In the genomic region with DNA sequence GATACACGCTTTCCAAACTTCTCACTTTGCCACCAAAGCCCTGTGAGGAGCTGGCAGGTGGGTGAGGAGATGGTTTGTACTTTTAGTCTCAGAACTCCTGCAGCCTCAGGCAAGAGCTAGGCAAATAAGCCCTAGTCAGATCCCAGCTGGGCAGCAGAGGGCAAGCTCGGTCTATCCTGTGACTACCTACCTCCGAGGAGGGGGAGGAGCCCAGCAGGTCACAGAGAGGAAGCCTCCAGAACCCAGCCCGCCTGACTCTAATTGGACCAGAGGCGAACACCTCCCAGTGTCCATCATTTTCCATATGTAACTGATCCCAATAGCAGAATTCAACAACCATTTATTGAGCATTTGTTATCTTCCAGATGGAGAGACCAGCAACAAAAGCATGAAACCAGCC, we compare ENCODE assay signal across 12 mouse cellular contexts.
DNase-seq lines count a peak whose midpoint lies in the region; ATAC-seq and TF ChIP-seq lines count a peak whose summit lies in the region.
"Had no signal": no experiment of that assay in that cellular context is flagged by ENCODE, and none has a peak within 500 bp of the region (broad histone marks: within the 10 kb centered on the region; RNA-seq: fewer than 3 reads in every experiment).

No protein-coding gene starts in this region.

- no peaks in the 10 kb centered on the region for H3K9me3 ChIP-seq in hindbrain, postnatal 0 days (ENCODE audit: low read length)
- no peaks in the 10 kb centered on the region for H3K9me3 ChIP-seq in hindbrain, embryonic 16.5 days (ENCODE audit: control insufficient read depth, low read length)
- H3K9me3 ChIP-seq in CH12.LX (replicated peaks; ENCODE audit: low read length), result no peaks in the 10 kb centered on the region
- H3K9me3 ChIP-seq: heart, embryonic 13.5 days had no signal

- WGBS in hindbrain, postnatal 0 days, result 29% methylated on average over 5 of the region's 5 CpGs
- 28% methylated on average over 5 of the region's 5 CpGs for WGBS in hindbrain, embryonic 16.5 days
- WGBS in cerebellum, adult 2 months, result 53% methylated on average over 5 of the region's 5 CpGs

- H3K4me3 ChIP-seq in hindbrain, postnatal 0 days (ENCODE audit: low read length), result no peak overlapping the region
- H3K4me3 ChIP-seq in hindbrain, embryonic 16.5 days (ENCODE audit: low read length), result no peak overlapping the region
- H3K4me3 ChIP-seq in CH12.LX (replicated peaks in 1 of 3; ENCODE audit: low read depth in 2 of 3, low read length in 2 of 3, poor library complexity in 1 of 3), result no peak overlapping the region
- H3K4me3 ChIP-seq in cerebellum, adult 2 months (replicated peaks; ENCODE audit: insufficient read depth, low read depth, low read length), result no peak overlapping the region
- H3K4me3 ChIP-seq: heart, embryonic 13.5 days; myocyte had no signal

- H3K79me2 ChIP-seq in CH12.LX (replicated peaks; ENCODE audit: control insufficient read depth, extremely low read depth, insufficient read depth, poor library complexity, severe bottlenecking), result no peaks in the 10 kb centered on the region

- TF ChIP-seq RAD21 in CH12.LX (IDR thresholded peaks at IDR 0.05; ENCODE audit: low read depth, low read length), result peak; percentile 49

- H3K9ac ChIP-seq in hindbrain, postnatal 0 days (replicated peaks; ENCODE audit: low read length), result no peak overlapping the region
- H3K9ac ChIP-seq in hindbrain, embryonic 16.5 days (ENCODE audit: low read depth, low read length), result no peak overlapping the region
- no peak overlapping the region for H3K9ac ChIP-seq in CH12.LX (ENCODE audit: insufficient read depth, low read depth)
- H3K9ac ChIP-seq: heart, embryonic 13.5 days; liver, postnatal 0 days had no signal

- no peak for ATAC-seq in hindbrain, postnatal 0 days
- ATAC-seq in hindbrain, embryonic 16.5 days, result no peak
- no peak for ATAC-seq in inflammation-experienced regulatory T-cells, adult 6 months
- ATAC-seq: liver, postnatal 0 days had no signal

- H3K27me3 ChIP-seq in hindbrain, postnatal 0 days (ENCODE audit: insufficient read depth, low read length), result no peaks in the 10 kb centered on the region
- 0 out of 2 replicates have a peak, but pooled peaks cover 2% of the 10 kb centered on the region for H3K27me3 ChIP-seq in hindbrain, embryonic 16.5 days (replicated peaks; ENCODE audit: control insufficient read depth, insufficient read depth, low read length)
- no peaks in the 10 kb centered on the region for H3K27me3 ChIP-seq in CH12.LX (replicated peaks)
- no peaks in the 10 kb centered on the region; the same call in 1 of the 2 replicates for H3K27me3 ChIP-seq in cerebellum, adult 2 months (ENCODE audit: control insufficient read depth, insufficient read depth, low read length)

- no peak for TF ChIP-seq POLR2A in CH12.LX (IDR thresholded peaks at IDR 0.05; ENCODE audit: low read depth, low read length)
- TF ChIP-seq POLR2A in cerebellum, adult 2 months (IDR thresholded peaks at IDR 0.05; ENCODE audit: borderline replicate concordance, insufficient read depth, low read length), result no peak

- dilution Hi-C loops in CH12.LX (cut with MboI; ENCODE audit: extremely low pct_ligation_motif_present, extremely low pct_unique_long_range_greater_than_20kb, low sequenced_read_pairs), result no loop called here

- peak; percentile 71 for DNase-seq in embryo, embryonic 10 days (ENCODE audit: low spot score)
- DNase-seq in embryo, embryonic 11 days, result no peak
- no peak for DNase-seq in hindbrain, postnatal 0 days (ENCODE audit: low spot score)
- DNase-seq in CH12.LX (ENCODE audit: extremely low read depth), result peak; percentile 20
- DNase-seq in cerebellum, adult 2 months, result peak; percentile 18 to 21
- no peak for DNase-seq in left cerebral cortex, postnatal 36 days (ENCODE audit: low spot score in 2 of 2)
- DNase-seq: kidney, adult 18-20 months; liver, postnatal 0 days had no signal

- no peaks in the 10 kb centered on the region for H3K36me3 ChIP-seq in hindbrain, postnatal 0 days (ENCODE audit: insufficient read depth, low read length)
- H3K36me3 ChIP-seq in hindbrain, embryonic 16.5 days (ENCODE audit: control insufficient read depth, insufficient read depth, low read length), result no peaks in the 10 kb centered on the region
- H3K36me3 ChIP-seq in CH12.LX (replicated peaks in 1 of 2; ENCODE audit: control insufficient read depth in 1 of 2, insufficient read depth in 1 of 2, low read length in 1 of 2), result no peaks in the 10 kb centered on the region
- H3K36me3 ChIP-seq: heart, embryonic 13.5 days had no signal

- 0 out of 2 replicates have a peak, but pooled peaks have one; percentile 7 for TF ChIP-seq CTCF in hindbrain, postnatal 0 days (IDR thresholded peaks at IDR 0.05; ENCODE audit: low read depth)
- TF ChIP-seq CTCF in CH12.LX (conservative IDR thresholded peaks at IDR 0.05 in 1 of 2, IDR thresholded peaks at IDR 0.05 in 1 of 2; ENCODE audit: low read depth in 2 of 2, low read length in 2 of 2), result peak in 1 of 2 experiments; percentile 52; a peak in 2 of 4 replicates
- TF ChIP-seq CTCF in cerebellum, adult 2 months (IDR thresholded peaks at IDR 0.05; ENCODE audit: borderline replicate concordance, insufficient read depth, low read depth, low read length), result peak; percentile 36; the same call in 1 of the 2 replicates

- no peak overlapping the region for H3K27ac ChIP-seq in hindbrain, postnatal 0 days
- no peak overlapping the region for H3K27ac ChIP-seq in hindbrain, embryonic 16.5 days (ENCODE audit: low read depth, low read length)
- no peak overlapping the region for H3K27ac ChIP-seq in CH12.LX (ENCODE audit: insufficient read depth, low read depth)
- H3K27ac ChIP-seq in cerebellum, adult 2 months (ENCODE audit: insufficient read depth, low read length), result no peak overlapping the region
- H3K27ac ChIP-seq: heart, embryonic 13.5 days had no signal

- no peak overlapping the region for H3K4me2 ChIP-seq in hindbrain, postnatal 0 days (ENCODE audit: low read depth, low read length)
- no peak overlapping the region for H3K4me2 ChIP-seq in hindbrain, embryonic 16.5 days (ENCODE audit: low read length)
- H3K4me2 ChIP-seq in CH12.LX (ENCODE audit: insufficient read depth, low read depth, poor library complexity, severe bottlenecking), result no peak overlapping the region
- H3K4me2 ChIP-seq: heart, embryonic 13.5 days had no signal

- intact Hi-C loops in left cerebral cortex, postnatal 36 days (cut with DNase I), result no loop called here

- no peaks in the 10 kb centered on the region for H3K4me1 ChIP-seq in hindbrain, postnatal 0 days (ENCODE audit: insufficient read depth, low read length)
- peaks cover 14% of the 10 kb centered on the region for H3K4me1 ChIP-seq in hindbrain, embryonic 16.5 days (ENCODE audit: control insufficient read depth, insufficient read depth, low read depth, low read length)
- H3K4me1 ChIP-seq in CH12.LX (ENCODE audit: control insufficient read depth in 1 of 2, insufficient read depth in 2 of 2), result no peaks in the 10 kb centered on the region
- H3K4me1 ChIP-seq in cerebellum, adult 2 months (ENCODE audit: control insufficient read depth, insufficient read depth, low read length), result no peaks in the 10 kb centered on the region

- TF ChIP-seq EP300 in CH12.LX (IDR thresholded peaks at IDR 0.05; ENCODE audit: low read length), result no peak

- in situ Hi-C loops in CH12.LX (cut with MboI; ENCODE audit: low pct_ligation_motif_present, low pct_unique_long_range_greater_than_20kb, low sequenced_read_pairs), result no loop called here

TF ChIP-seq in CH12.LX, 34 proteins besides CTCF, POLR2A, EP300 and RAD21:
- TF ChIP-seq POLR2AphosphoS2 (IDR thresholded peaks at IDR 0.05; ENCODE audit: low read depth, low read length) (no peak), SMC3 (IDR thresholded peaks at IDR 0.05; ENCODE audit: low read depth, low read length) (peak; percentile 47), JUN (IDR thresholded peaks at IDR 0.05; ENCODE audit: insufficient read depth, low read depth, low read length) (no peak), CHD2 (IDR thresholded peaks at IDR 0.05; ENCODE audit: low read length) (no peak), ZC3H11A (IDR thresholded peaks at IDR 0.05; ENCODE audit: low read depth, low read length) (no peak), RCOR1 (conservative IDR thresholded peaks at IDR 0.05; ENCODE audit: low read depth, low read length) (no peak), TBP (conservative IDR thresholded peaks at IDR 0.05; ENCODE audit: low read depth, low read length) (no peak)

Comparison
In these comparisons a context has a peak if more than half of its experiments do, and no peak if none do; other contexts are left out.
1. DNase-seq: peak in embryo, embryonic 10 days (single experiment), CH12.LX (single experiment) and cerebellum, adult 2 months (2 of 2); none in embryo, embryonic 11 days (single experiment), hindbrain, postnatal 0 days (single experiment) and left cerebral cortex, postnatal 36 days (0 of 2).